1 mouse cellular context compared by ENCODE assay signal in genomic region chr7:30958109-30958865, GRCm38 (mm10).
TF ChIP-seq lines count a peak whose summit lies in the region.

No protein-coding gene starts in this region.

TF ChIP-seq in MEL, 35 proteins besides CTCF, POLR2A, EP300 and RAD21:
- TF ChIP-seq E2F4 (IDR thresholded peaks at IDR 0.05; ENCODE audit: borderline replicate concordance, low read depth, low read length) (no peak), JUND (IDR thresholded peaks at IDR 0.05; ENCODE audit: low read depth, low read length) (no peak), CHD1 (IDR thresholded peaks at IDR 0.05; ENCODE audit: low read depth, low read length) (no peak), MAZ (IDR thresholded peaks at IDR 0.05; ENCODE audit: low read depth, low read length) (no peak), GATA1 (IDR thresholded peaks at IDR 0.05; ENCODE audit: low read depth, low read length) (no peak), MEF2A (IDR thresholded peaks at IDR 0.05; ENCODE audit: extremely low read depth, insufficient replicate concordance, low read depth, low read length, poor library complexity, severe bottlenecking) (no peak), NELFE (IDR thresholded peaks at IDR 0.05; ENCODE audit: low read depth, low read length) (no peak), POLR2AphosphoS2 (IDR thresholded peaks at IDR 0.05; ENCODE audit: low read length) (no peak), CHD2 (IDR thresholded peaks at IDR 0.05; ENCODE audit: low read length) (no peak), TBP (IDR thresholded peaks at IDR 0.05; ENCODE audit: low read depth, low read length) (no peak), MYB (IDR thresholded peaks at IDR 0.05; ENCODE audit: low read depth, low read length) (no peak), UBTF (IDR thresholded peaks at IDR 0.05; ENCODE audit: borderline replicate concordance, insufficient read depth, low read depth, low read length) (no peak)
